Mouse (Mus musculus) heart, adult 11 months (tissue): ENCODE data around the gene Plcd1.
A peak's percentile ranks its signal among the peaks of the same experiment; 100 is the strongest.

Experiments used
- DNase-seq: peaks from one replicate; pipeline ENCODE4 v3.0.0; 2022

Plcd1 gene

DNA sequence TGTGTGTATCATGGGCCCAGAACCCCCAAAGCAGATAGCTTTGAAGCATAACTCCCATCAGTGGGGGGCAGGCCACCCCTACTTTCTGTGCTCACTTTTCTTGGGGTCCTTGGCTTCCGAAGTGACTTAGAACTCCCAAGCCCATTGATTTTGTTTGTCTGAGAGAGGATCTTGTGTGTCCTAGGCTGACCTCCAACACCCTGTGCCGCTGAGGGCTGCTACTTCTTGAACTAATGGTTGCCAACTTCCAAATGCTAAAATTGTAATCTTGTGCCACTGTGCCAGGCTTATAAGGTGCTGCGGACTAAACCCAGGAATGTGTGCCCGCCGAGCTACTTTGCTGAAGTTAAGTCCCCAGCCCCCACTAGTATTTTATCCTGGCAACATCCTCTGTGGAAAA, 2.8 kb downstream of the Plcd1 start:
- peak; percentile 92 for DNase-seq

DNA sequence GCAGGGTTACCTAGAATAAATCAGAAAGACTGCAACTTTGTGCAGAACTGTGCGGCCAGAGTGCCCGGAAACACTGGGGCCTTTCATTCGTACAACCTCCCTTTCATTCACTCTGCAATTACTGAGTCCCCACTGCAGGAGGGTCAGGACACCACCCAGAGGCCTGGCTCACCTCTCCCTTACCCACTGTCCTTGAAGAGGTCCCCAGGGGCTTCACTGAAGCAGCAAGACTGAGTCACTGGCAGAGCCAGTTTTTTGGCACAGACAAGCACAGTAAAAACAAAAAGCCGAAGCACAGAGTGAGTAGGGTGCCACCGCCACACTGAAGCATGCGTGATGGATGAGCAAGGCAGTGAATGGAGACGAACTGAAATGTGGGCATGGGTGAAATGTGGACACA, 3.9 kb downstream of the Plcd1 start:
- peak; percentile 89 for DNase-seq

DNA sequence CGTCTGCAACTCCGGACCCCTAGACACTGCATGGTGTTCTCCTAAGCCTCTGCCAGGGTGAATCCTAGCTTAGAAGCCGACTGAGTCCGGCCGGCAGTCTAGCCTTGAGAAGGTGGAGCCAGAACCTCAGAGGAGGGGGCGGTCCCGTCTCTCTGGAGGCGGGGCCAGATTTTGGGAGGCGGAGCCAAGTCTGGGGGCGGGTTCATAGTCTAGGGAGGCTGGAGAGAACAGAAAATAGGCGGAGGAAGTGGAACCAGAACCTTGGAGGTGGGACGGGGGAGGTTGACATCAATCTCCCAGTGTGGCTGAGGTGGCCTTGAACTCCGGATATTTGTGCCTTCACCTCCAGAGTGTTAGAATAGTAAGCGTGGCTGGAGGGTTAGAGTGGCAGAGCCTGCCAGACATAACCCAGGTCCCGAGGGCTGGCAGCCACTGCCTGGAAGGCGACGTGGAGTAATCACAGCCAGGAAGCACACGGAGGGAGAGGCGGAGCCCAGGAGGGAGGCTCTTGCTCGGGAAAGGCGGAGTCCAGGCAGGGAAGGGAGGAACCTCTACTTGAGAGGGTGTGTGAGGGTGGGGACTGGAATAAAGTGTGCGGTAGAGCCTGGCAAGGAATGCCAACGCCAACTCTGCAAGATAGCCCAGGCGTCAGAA, 5.0 kb downstream of the Plcd1 start:
- DNase-seq, result peak; percentile 99

DNA sequence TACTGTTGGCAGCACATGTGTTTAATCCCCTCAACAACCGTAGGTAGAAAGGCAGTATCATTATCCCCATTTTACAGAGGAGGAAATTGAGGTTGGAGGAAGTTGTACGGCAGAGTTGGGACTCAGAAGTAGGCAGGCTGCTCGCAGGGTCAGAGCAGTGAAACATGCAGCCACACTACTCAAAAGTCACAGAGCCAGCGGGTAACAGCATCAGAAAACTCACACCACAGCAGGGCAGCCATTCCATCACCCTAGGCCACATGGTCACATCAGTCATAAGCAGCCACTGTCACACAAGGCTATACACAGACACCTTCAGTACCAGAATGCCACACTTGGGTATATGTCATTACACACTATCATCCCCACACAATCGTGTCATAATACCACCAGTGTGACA, 6.0 kb downstream of the Plcd1 start:
- DNase-seq, result peak; percentile 91

- no peak for DNase-seq
Observed at GRCm38 (mm10) chr9:119086451-119086850, 6.9 kb downstream of the Plcd1 start.

GRCm38 (mm10) chr9:119083966-119084365, 9.3 kb downstream of the Plcd1 start:
- DNase-seq, result no peak

DNA sequence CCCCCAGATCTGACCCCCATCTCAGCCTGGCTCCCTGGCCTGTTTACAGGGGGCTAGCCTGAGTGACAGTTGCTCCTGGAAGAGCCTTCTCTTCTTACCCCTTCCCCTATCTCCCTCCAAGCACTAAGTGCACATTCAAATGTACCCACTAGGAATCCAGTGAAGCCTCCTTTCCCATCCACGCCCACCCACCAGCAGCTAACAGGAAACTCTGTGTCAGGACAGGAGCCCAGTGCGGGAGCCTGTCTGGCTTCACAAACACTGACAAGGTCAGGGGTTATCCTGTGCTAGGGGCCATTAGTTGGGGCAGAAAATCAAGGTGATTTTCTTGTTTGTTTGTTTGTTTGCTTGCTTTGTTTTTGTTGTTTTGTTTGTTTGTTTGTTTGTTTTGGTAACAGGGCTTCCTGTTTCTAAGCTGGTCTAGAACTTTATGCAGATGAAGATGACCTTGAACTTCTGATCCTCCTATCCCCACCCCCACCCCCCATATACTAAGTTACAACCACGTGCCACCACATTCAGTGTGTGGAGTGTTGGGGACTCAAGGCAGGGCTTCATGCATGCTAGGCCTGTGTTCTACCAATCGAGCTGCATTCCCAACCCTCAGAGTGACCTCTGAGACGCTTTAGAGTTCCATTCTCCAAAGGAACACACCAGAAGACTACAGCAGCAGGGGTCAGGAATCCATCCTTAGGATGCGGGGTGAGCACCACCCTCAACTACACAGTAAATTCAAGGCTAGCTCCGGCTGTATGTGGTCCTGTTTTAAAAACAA, 10.5 kb downstream of the Plcd1 start:
- no peak for DNase-seq

DNA sequence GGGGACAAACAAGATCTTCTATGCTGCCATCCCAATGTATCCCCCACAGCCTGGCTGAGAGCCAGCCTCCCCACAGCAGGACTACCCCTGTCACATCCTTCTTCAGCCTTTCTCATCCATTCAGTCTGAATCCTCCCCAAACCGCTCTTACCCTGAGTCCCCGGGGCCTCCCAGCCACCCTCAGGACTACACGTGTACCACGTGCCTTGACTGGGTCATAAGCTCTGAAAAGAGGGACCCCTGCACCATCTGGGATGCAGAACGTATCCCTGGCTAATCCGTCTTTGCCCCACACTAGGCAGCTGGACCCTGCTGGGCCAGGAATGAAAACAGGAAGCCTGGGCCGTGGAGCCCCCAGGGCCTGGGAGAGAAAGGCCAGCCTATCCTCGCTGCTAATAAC, 11.3 kb downstream of the Plcd1 start:
- no peak for DNase-seq

- DNase-seq, result no peak
Observed at GRCm38 (mm10) chr9:119080040-119080675, 13.1 kb downstream of the Plcd1 start.

DNA sequence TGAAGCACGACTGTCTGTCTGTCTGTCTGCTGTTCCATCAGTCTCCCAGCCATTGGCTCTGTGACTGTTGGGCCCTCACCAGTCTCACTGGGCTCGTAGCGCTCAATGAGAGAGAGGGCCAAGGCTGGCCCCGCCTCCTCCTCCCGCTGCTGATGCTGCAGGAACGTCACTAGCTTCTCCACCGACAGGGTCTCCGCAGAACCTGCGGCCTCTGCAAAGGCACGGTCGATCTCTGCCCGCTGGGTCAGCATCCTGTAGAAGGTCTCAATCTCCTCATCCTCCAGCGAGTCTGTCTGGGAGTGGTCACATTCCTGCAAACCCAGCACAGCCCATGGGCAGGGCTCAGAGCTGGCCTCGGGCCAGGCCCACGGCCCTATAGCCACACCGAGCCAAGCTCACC, 17.6 kb downstream of the Plcd1 start:
- DNase-seq, result no peak

DNA sequence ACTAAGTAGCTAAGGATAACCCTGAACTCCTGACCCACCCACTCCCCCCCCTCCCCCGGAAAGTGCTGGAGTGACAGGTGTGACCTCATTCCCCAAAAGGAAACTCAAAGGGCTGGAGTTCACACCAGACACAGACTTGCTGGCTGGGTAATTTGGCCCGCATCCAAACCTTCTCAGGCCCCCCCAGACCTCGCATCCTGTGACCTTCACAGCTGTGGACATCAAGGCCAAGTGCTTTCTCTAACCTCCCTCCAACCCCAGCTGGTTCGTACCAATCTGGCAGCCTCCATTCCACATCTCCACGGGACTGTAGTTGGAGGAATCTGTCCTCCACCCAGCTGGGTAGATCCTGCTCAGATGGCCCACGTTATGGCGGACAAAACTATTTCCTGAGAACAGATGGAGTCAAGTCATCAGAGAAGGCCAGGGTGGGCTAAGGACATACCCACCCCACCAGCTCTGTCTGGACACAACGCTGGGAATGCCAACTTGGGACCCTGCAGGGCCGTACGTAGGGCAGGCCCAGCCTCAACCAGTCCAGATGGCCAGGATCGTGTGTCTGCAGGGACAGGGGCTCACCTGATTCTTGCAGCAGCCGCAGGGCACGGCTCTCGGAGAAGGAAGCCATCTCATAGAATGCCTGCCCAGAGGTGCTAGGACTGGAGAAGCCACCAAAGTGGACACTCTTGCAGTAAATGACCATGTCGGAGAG, 20.0 kb downstream of the Plcd1 start:
- DNase-seq, result peak; percentile 95

- DNase-seq, result peak; percentile 90
Observed at GRCm38 (mm10) chr9:119071786-119072185, 21.5 kb downstream of the Plcd1 start.

GRCm38 (mm10) chr9:119070173-119070825, 23.0 kb downstream of the Plcd1 start:
- peak; percentile 93 for DNase-seq

DNA sequence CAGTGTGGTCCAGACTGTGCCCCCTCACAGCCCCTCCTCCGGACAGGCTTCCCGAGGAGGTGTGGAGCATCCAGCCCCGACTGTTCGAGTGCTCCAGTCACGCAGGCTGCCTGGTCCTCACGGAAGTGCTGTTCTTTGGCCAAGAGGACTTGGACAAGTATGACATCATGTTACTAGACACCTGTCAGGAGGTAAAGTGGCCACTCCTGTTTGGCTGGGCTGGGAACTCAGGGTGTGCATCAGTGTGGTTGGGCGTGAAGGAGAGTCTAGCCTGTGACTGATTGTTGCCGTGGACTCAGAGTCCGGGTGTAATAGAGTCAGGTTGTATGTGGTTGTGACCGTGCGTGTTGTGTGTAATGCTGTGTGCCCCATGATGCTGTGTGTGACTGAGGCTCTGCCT, 25.0 kb downstream of the Plcd1 start:
- DNase-seq, result no peak

DNA sequence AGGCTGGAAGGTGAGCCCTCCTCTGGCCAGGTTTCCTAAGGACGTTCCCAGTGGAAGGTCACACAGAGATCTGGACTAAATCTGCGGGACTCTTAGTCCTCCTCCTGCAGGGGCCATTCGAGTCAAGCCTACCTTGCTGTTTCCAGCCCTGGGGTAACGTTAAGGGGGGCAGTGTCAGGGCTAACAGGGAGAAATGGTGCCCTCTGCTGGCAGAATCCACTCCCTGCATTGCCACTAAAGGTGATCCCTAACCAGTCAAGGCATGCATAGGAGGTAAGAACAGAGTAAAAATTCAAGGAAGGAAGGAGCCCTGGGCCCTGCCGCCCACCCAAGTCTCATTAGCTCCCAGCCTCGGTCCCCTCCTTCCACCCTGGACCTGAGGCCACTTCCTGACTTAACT, 25.7 kb downstream of the Plcd1 start:
- DNase-seq, result peak; percentile 97

DNA sequence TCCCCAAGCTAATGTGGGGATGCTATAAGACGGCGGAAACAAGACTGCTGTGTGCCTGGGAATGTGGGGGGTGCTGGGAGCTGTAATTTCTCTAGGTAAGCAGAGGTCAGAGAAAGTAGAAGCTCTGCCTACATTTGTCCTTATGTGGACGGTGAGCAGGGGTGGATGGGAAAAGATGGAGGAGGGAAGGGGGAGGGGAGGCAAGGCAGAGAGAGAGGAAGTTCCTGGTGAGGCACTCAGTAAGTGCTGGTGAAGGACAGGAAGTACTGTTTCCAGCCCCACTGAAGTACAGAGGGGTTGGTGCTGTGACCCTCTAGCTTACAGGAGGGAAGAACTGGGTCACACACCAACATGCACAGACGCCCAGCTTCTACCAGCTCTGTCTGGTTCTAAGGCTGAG, 29.0 kb downstream of the Plcd1 start:
- DNase-seq, result no peak

DNA sequence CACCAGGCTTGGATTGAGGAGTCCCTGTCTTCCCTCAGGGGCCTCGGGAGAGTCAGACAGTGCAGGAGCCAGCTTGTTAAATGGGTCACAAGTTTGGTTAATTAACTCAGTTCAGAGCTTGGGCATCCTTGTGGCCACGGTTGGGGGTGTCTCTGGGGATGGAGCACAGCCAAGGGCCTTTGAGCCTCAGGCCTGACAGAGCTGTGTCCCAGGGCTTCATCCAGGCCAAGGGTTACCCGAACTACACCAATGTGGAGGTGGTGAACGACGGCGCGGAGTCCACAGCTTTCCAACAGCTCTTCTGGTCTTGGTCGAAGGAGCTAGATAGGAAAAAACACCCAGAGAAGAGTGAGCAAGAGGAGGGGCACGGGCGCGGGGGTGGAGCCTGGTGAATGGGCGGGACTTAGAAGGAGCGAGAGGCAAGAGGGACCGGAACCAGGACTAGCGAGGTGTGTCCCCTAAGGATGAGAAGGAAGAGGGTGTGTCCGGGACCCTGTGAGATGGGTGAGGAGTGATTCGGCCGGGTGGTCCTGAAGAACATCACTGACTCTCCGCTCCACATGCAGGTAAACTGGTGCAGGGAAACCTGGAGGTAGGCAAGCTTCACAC, 30.2 kb downstream of the Plcd1 start:
- DNase-seq, result no peak

DNA sequence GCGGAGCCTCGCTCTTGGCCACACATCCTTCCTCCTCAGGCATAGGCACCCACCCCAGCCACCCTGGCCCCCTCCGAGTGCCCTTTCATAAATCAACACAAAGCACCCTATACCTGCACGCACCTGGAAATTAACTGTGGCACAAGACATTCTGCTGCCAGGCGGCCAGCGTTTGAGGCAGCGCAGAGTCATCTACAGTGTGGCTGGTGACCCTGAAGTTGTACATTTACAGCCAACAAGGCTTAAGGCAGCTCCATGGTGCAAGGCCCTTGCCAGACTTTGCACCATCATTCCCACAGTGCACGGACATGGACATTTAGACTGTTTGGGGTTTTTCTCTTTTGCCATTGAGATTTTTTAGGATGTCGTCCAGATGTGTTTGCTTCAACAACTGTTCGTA, 32.6 kb downstream of the Plcd1 start:
- no peak for DNase-seq

- no peak for DNase-seq
Observed at GRCm38 (mm10) chr9:119058245-119058644, 35.1 kb downstream of the Plcd1 start.

- DNase-seq, result no peak
Observed at GRCm38 (mm10) chr9:119055336-119055735, 38.0 kb downstream of the Plcd1 start.

- peak; percentile 87 for DNase-seq
Observed at GRCm38 (mm10) chr9:119053964-119054576, 39.2 kb downstream of the Plcd1 start.
